Mouse (Mus musculus) monocyte, adult 5-6 weeks (primary cell): ENCODE measurements at regions not wholly inside any gene's neighbourhood (a gene's known extent, or its start where the extent isn't known, plus 50 kb on each side); places are given as distances from the start of the nearest gene placed in this dataset.
"Not testable (repeated sequence)": the region's sequence is repeated elsewhere in the genome, so short reads cannot be mapped to it uniquely, and the experiment has no call there.

Source experiments
- ATAC-seq: fragments of 153-309, 156-312 bp; replicated peaks from 2 replicates; pipeline ENCODE4 v1.8.0; 2017; ENCODE audit warnings: mild to moderate bottlenecking; ENCODE audit not compliant: low TSS enrichment, insufficient number of reproducible peaks, severe bottlenecking, poor library complexity, low FRiP score

- no peak for ATAC-seq
Measured at GRCm38 (mm10) chr10:117475086-117475945, 95.5 kb upstream of the Cpsf6 start.

GRCm38 (mm10) chr10:117474351-117475085, 94.7 kb upstream of the Cpsf6 start:
- ATAC-seq: no peak

- no peak for ATAC-seq
Measured at GRCm38 (mm10) chr10:117473471-117473870, 93.7 kb upstream of the Cpsf6 start.

- no peak for ATAC-seq
Measured at GRCm38 (mm10) chr10:117472568-117472930, 92.7 kb upstream of the Cpsf6 start.

GRCm38 (mm10) chr10:117471818-117472567, 92.2 kb upstream of the Cpsf6 start:
- no peak for ATAC-seq

GRCm38 (mm10) chr10:117471036-117471817, 91.4 kb upstream of the Cpsf6 start:
- ATAC-seq: no peak

GRCm38 (mm10) chr10:117470481-117470880, 90.7 kb upstream of the Cpsf6 start:
- no peak for ATAC-seq

GRCm38 (mm10) chr10:117469573-117470090, 89.8 kb upstream of the Cpsf6 start:
- ATAC-seq: no peak

GRCm38 (mm10) chr10:117468931-117469572, 89.2 kb upstream of the Cpsf6 start:
- no peak for ATAC-seq

GRCm38 (mm10) chr10:117468381-117468780, 88.6 kb upstream of the Cpsf6 start:
- ATAC-seq: no peak

- ATAC-seq: no peak
Measured at GRCm38 (mm10) chr10:117467161-117467560, 87.3 kb upstream of the Cpsf6 start.

GRCm38 (mm10) chr10:117466391-117466790, 86.6 kb upstream of the Cpsf6 start:
- ATAC-seq: no peak

GRCm38 (mm10) chr10:117465671-117466250, 85.9 kb upstream of the Cpsf6 start:
- ATAC-seq: no peak

- no peak for ATAC-seq
Measured at GRCm38 (mm10) chr10:117465058-117465660, 85.3 kb upstream of the Cpsf6 start.

GRCm38 (mm10) chr10:117464331-117464730, 84.5 kb upstream of the Cpsf6 start:
- ATAC-seq: not testable (repeated sequence)

GRCm38 (mm10) chr10:117463636-117464035, 83.8 kb upstream of the Cpsf6 start:
- ATAC-seq: no peak

- ATAC-seq: no peak
Measured at GRCm38 (mm10) chr10:117462921-117463320, 83.1 kb upstream of the Cpsf6 start.
